Mouse (Mus musculus) liver, embryonic 14.5 days (tissue): ENCODE data around the gene Brf1. TPM values are rescaled to one million over a fixed set of nuclear protein-coding genes. Genes with fewer than 3 reads are reported as not detected.
A peak's percentile ranks its signal among the peaks of the same experiment; 100 is the strongest.

Source experiments
- ATAC-seq: fragments of 200-750 bp; cut with Nextera tagmentation; 2 replicates; pipeline ENCODE4 v1.8.0; 2017; ENCODE audit warnings: moderate number of reproducible peaks, mild to moderate bottlenecking, moderate library complexity; ENCODE audit not compliant: insufficient read depth
- DNase-seq, 3 experiments: peaks; one replicate each; pipeline ENCODE4 v3.0.0-alpha.2; 2012 to 2013; ENCODE audit warnings: low read depth in 3 of 3, low spot score in 3 of 3
- H3K27ac ChIP-seq: fragments of 300-500 bp; sonication (generic); 2 replicates; pipeline ENCODE4 v1.5.1; 2014; ENCODE audit warnings: moderate library complexity, mild to moderate bottlenecking, control low read depth, inconsistent platforms
- H3K27me3 ChIP-seq: fragments of 300-500 bp; sonication (generic); 2 replicates; pipeline ENCODE4 v1.6.1; 2014; ENCODE audit warnings: mild to moderate bottlenecking, low read length, moderate library complexity; ENCODE audit not compliant: control insufficient read depth, insufficient read depth
- H3K36me3 ChIP-seq: fragments of 300-500 bp; sonication (generic); replicated peaks from 2 replicates; pipeline ENCODE4 v1.6.1; 2014; ENCODE audit warnings: low read depth; ENCODE audit not compliant: control insufficient read depth, insufficient read depth
- H3K4me1 ChIP-seq, 2 experiments: fragments of 200-500 bp in 1 of 2; fragments of 300-500 bp in 1 of 2; sonication (generic) in 1 of 2; replicated peaks; 2 replicates each; pipeline ENCODE4 v1.6.1; 2012 to 2014; ENCODE audit warnings: antibody characterized with exemption in 1 of 2, inconsistent platforms in 1 of 2, low read length in 1 of 2; ENCODE audit not compliant: control insufficient read depth in 2 of 2, insufficient read depth in 2 of 2
- H3K4me2 ChIP-seq: fragments of 300-500 bp; sonication (generic); 2 replicates; pipeline ENCODE4 v1.6.1; 2014; ENCODE audit warnings: low read depth, mild to moderate bottlenecking, control low read depth, moderate library complexity
- H3K4me3 ChIP-seq, 2 experiments: fragments of 200-500 bp in 1 of 2; fragments of 300-500 bp in 1 of 2; sonication (generic) in 1 of 2; 2 replicates each; pipeline ENCODE4 v1.5.1; 2012 to 2014; ENCODE audit warnings: low read depth in 2 of 2, low read length in 2 of 2, mild to moderate bottlenecking in 2 of 2, control low read depth in 1 of 2, inconsistent platforms in 1 of 2, moderate library complexity in 1 of 2; ENCODE audit not compliant: insufficient read depth in 1 of 2
- H3K9ac ChIP-seq: fragments of 300-500 bp; sonication (generic); replicated peaks from 2 replicates; pipeline ENCODE4 v1.6.1; 2014; ENCODE audit warnings: mild to moderate bottlenecking, control low read depth, moderate library complexity
- H3K9me3 ChIP-seq: fragments of 300-500 bp; sonication (generic); 2 replicates; pipeline ENCODE4 v1.6.1; 2016; ENCODE audit warnings: low read length, mixed read lengths; ENCODE audit not compliant: control insufficient read depth
- CTCF ChIP-seq: IDR thresholded peaks from 2 replicates; pipeline ENCODE4 v1.5.1; 2016; ENCODE audit warnings: antibody characterized with exemption, low read depth, control low read depth
- EP300 ChIP-seq: IDR thresholded peaks from 2 replicates; pipeline ENCODE4 v1.6.1; 2016; ENCODE audit warnings: antibody characterized with exemption, low read depth
- WGBS: fragments of 180-500 bp; shearing (Covaris S2); extraction: QIAGEN DNeasy Blood & Tissue Kit; methylation state at CpG from one replicate; pipeline ENCODE4 v1.1.7; 2014; ENCODE audit not compliant: insufficient replicate concordance; 5-methylcytosine and 5-hydroxymethylcytosine counted together
- polyA plus RNA-seq, 2 experiments: library from polyadenylated mRNA; depleted of rRNA in 1 of 2; stranded (reverse) in 1 of 2; unstranded in 1 of 2; fragments of >200 nt; fragmentation: Nextera tagmentation in 1 of 2; extraction: Ambion mirVana in 1 of 2; gene quantifications; 2 replicates each; pipeline versions ENCODE4 v1.2.1 to v1.2.3; 2012 to 2014

Brf1 gene
- polyA plus RNA-seq, 2 experiments = 19.5 to 32.0 TPM

GRCm38 (mm10) chr12:112925950-112926349 is 74.6 kb downstream of the Brf1 start:
- H3K9ac ChIP-seq = no peak overlapping the region
- TF ChIP-seq CTCF = peak; percentile 33; the same call in 1 of the 2 replicates
- no peak for TF ChIP-seq EP300
- no peaks in the 10 kb centered on the region for H3K36me3 ChIP-seq
- H3K4me3 ChIP-seq = no peak overlapping the region
- peaks cover 42% of the 10 kb centered on the region for H3K27me3 ChIP-seq
- WGBS = 62% methylated on average over 6 of the region's 6 CpGs
- ATAC-seq = no peak
- no peak overlapping the region for H3K4me2 ChIP-seq
- H3K27ac ChIP-seq = no peak overlapping the region
- DNase-seq = no peak
- H3K9me3 ChIP-seq = no peaks in the 10 kb centered on the region
- H3K4me1 ChIP-seq = no peaks in the 10 kb centered on the region

GRCm38 (mm10) chr12:112922541-112922940 is 78.0 kb downstream of the Brf1 start:
- no peak overlapping the region for H3K9ac ChIP-seq
- H3K4me3 ChIP-seq = no peak overlapping the region
- ATAC-seq = no peak
- H3K27me3 ChIP-seq = peaks cover 8% of the 10 kb centered on the region
- DNase-seq = no peak
- H3K4me2 ChIP-seq = no peak overlapping the region
- no peaks in the 10 kb centered on the region for H3K36me3 ChIP-seq
- TF ChIP-seq CTCF (no peak), EP300 (no peak)
- H3K27ac ChIP-seq = no peak overlapping the region
- H3K9me3 ChIP-seq = no peaks in the 10 kb centered on the region
- 33% methylated on average over 3 of the region's 3 CpGs for WGBS
- H3K4me1 ChIP-seq = no peaks in the 10 kb centered on the region

GRCm38 (mm10) chr12:112921518-112921917 is 79.0 kb downstream of the Brf1 start:
- Histone ChIP-seq H3K9me3 (no peaks in the 10 kb centered on the region), H3K27me3 (no peaks in the 10 kb centered on the region), H3K9ac (no peak overlapping the region), H3K27ac (no peak overlapping the region), H3K4me1 (no peaks in the 10 kb centered on the region), H3K36me3 (no peaks in the 10 kb centered on the region), H3K4me3 (no peak overlapping the region), H3K4me2 (no peak overlapping the region)
- 74% methylated on average over 12 of the region's 12 CpGs for WGBS
- TF ChIP-seq EP300 (no peak), CTCF (no peak)
- no peak for ATAC-seq
- no peak for DNase-seq

DNA sequence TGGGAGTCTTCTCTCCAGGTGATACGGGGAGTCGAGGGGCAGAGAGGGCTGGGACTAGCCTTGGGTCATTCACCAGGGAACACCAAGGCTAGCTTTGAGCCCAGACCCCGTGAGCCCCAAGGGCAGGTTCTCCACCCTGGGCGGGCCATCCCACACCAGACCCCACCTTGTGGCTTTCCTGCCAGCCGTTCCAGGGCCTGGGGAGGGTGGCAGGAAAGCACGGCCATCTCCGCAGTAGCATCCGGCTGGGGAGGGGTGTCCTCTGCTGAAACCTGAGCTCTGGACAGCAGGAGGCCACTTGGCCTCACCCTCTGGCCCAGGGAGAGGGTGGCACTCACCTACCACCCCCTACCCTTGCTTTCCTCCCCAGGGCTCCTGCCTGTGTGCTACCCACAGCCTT is 82.6 kb downstream of the Brf1 start:
- Histone ChIP-seq H3K4me2 (no peak overlapping the region), H3K9ac (no peak overlapping the region)
- TF ChIP-seq CTCF = no peak
- TF ChIP-seq EP300 = no peak

GRCm38 (mm10) chr12:112917486-112917885 is 83.0 kb downstream of the Brf1 start:
- H3K4me1 ChIP-seq = no peaks in the 10 kb centered on the region
- TF ChIP-seq CTCF (no peak), EP300 (no peak)
- 20% methylated on average over 11 of the region's 11 CpGs for WGBS

More for the DNA sequence above, 82.6 kb downstream of the Brf1 start:
- no peak for DNase-seq
- H3K4me3 ChIP-seq = no peak overlapping the region
- ATAC-seq = no peak
- H3K36me3 ChIP-seq = no peaks in the 10 kb centered on the region
- WGBS = 20% methylated on average over 8 of the region's 8 CpGs
- no peaks in the 10 kb centered on the region for H3K4me1 ChIP-seq
- no peak overlapping the region for H3K27ac ChIP-seq
- no peaks in the 10 kb centered on the region for H3K9me3 ChIP-seq
- no peaks in the 10 kb centered on the region for H3K27me3 ChIP-seq

More at GRCm38 (mm10) chr12:112917486-112917885, 83.0 kb downstream of the Brf1 start:
- Histone ChIP-seq H3K27ac (no peak overlapping the region), H3K9ac (no peak overlapping the region), H3K9me3 (no peaks in the 10 kb centered on the region), H3K4me2 (no peak overlapping the region), H3K27me3 (no peaks in the 10 kb centered on the region), H3K4me3 (no peak overlapping the region), H3K36me3 (no peaks in the 10 kb centered on the region)
- DNase-seq (no peak), ATAC-seq (no peak)
